Mouse (Mus musculus) erythroblast, embryonic 14.5 days (primary cell): ENCODE results near the gene Rnf217.

Experiments
- GATA1 ChIP-seq: IDR thresholded peaks from 2 replicates; pipeline ENCODE4 v1.6.1; 2012; ENCODE audit warnings: low read length, inconsistent platforms, mixed read lengths
- TAL1 ChIP-seq: IDR thresholded peaks from 3 replicates; pipeline ENCODE4 v1.6.1; 2012; ENCODE audit warnings: low read length, inconsistent platforms, mixed read lengths

GRCm38 (mm10) chr10:31535046-31535445, 73.9 kb downstream of the Rnf217 start:
- TF ChIP-seq GATA1 (no peak), TAL1 (no peak)
